Mouse (Mus musculus): ENCODE results near the gene BC003965.

- TF ChIP-seq CTCF (conservative IDR thresholded peaks at IDR 0.05; ENCODE audit: insufficient read depth, insufficient read length, low read depth, low read length) (no peak), POLR2A (IDR thresholded peaks at IDR 0.05; ENCODE audit: low read depth, low read length) (no peak)
Observed at GRCm38 (mm10) chr17:25222951-25223601, 38.7 kb downstream of the BC003965 start.

Measured in kidney, adult 2 months (tissue).